Comparison of ENCODE assay signal across 8 mouse cellular contexts in genomic region chr7:80026118-80026989, GRCm38 (mm10). TPM values are rescaled to one million over a fixed set of nuclear protein-coding genes. Genes with fewer than 3 reads are reported as not detected.
DNase-seq lines count a peak whose midpoint lies in the region; ATAC-seq and TF ChIP-seq lines count a peak whose summit lies in the region.

No protein-coding gene starts in this region.

- no peaks in the 10 kb centered on the region for H3K27me3 ChIP-seq in intestine, postnatal 0 days (replicated peaks; ENCODE audit: control insufficient read depth, insufficient read depth, low read length)
- H3K27me3 ChIP-seq in liver, adult 2 months (ENCODE audit: control insufficient read depth, insufficient read depth, low read length), result no peaks in the 10 kb centered on the region

- peak; percentile 40 to 57 for DNase-seq in spleen, adult 18-20 months
- DNase-seq in spleen, postnatal 4 days (ENCODE audit: low spot score in 2 of 2), result no peak
- peak; percentile 75 to 78 for DNase-seq in cerebellum, postnatal 10 days
- peak; percentile 53 for DNase-seq in gastrocnemius, postnatal 10 days
- DNase-seq in liver, adult 2 months (ENCODE audit: extremely low read depth, low read depth, low spot score), result peak; percentile 36
- DNase-seq in neural tube, embryonic 10.5 days (ENCODE audit: extremely low spot score, low spot score), result peak; percentile 77
- DNase-seq in thymus, postnatal 0 days (ENCODE audit: low spot score), result peak; percentile 61

- H3K9me3 ChIP-seq in intestine, postnatal 0 days (ENCODE audit: control insufficient read depth), result no peaks in the 10 kb centered on the region

- peak; percentile 18; the same call in 1 of the 2 replicates for ATAC-seq in intestine, postnatal 0 days

- 0 out of 2 replicates have a peak, but pooled peaks cover 4% of the 10 kb centered on the region for H3K4me1 ChIP-seq in intestine, postnatal 0 days (replicated peaks; ENCODE audit: control insufficient read depth, insufficient read depth, low read length)
- peaks cover 20% of the 10 kb centered on the region for H3K4me1 ChIP-seq in liver, adult 2 months (ENCODE audit: control insufficient read depth, insufficient read depth, low read length)

- peak overlapping the region; percentile 99 for H3K27ac ChIP-seq in intestine, postnatal 0 days (ENCODE audit: low read depth, low read length)
- peak overlapping the region; percentile 100 for H3K27ac ChIP-seq in liver, adult 2 months (replicated peaks; ENCODE audit: insufficient read depth, low read depth, low read length)

- no peak for TF ChIP-seq POLR2A in liver, adult 2 months (IDR thresholded peaks at IDR 0.05; ENCODE audit: extremely low read depth, insufficient read depth, low read length)

- peaks cover 19% of the 10 kb centered on the region; the same call in 1 of the 2 replicates for H3K79me2 ChIP-seq in liver, adult 2 months (ENCODE audit: control insufficient read depth, insufficient read depth, low read length)

- no peaks in the 10 kb centered on the region for H3K36me3 ChIP-seq in intestine, postnatal 0 days (ENCODE audit: control insufficient read depth, insufficient read depth)
- H3K36me3 ChIP-seq in liver, adult 2 months (ENCODE audit: control insufficient read depth, insufficient read depth, low read length), result no peaks in the 10 kb centered on the region

- peak overlapping the region; percentile 94 for H3K9ac ChIP-seq in intestine, postnatal 0 days (ENCODE audit: low read depth, low read length)
- peak overlapping the region; percentile 100 for H3K9ac ChIP-seq in liver, adult 2 months (ENCODE audit: low read depth, low read length)

- WGBS in intestine, postnatal 0 days, result 0% methylated on average over 17 of the region's 59 CpGs
- WGBS in liver, adult 2 months, result 2% methylated on average over 44 of the region's 59 CpGs

- H3K4me2 ChIP-seq in intestine, postnatal 0 days (replicated peaks; ENCODE audit: low read depth), result peak overlapping the region; percentile 92

- peak overlapping the region; percentile 90 for H3K4me3 ChIP-seq in intestine, postnatal 0 days (ENCODE audit: low read depth, low read length)
- peak overlapping the region; percentile 92 for H3K4me3 ChIP-seq in liver, adult 2 months (ENCODE audit: insufficient read depth, low read depth, low read length)

- no peak for TF ChIP-seq CTCF in intestine, postnatal 0 days (IDR thresholded peaks at IDR 0.05; ENCODE audit: low read depth)
- TF ChIP-seq CTCF in liver, adult 2 months (IDR thresholded peaks at IDR 0.05; ENCODE audit: low read depth, low read length), result no peak

RNA-seq across cellular contexts. Expression of gene Zfp710, which starts 1.7 kb away (rescaled TPM):
- 10 to 100 TPM; 14.2 to 16.7 TPM for total RNA-seq in gastrocnemius, postnatal 10 days (2021)
- 8.5 and 9.4 TPM in 2 replicates for polyA plus RNA-seq in intestine, postnatal 0 days (2015; fragmentation: Nextera tagmentation; extraction: Ambion mirVana)
- 5.4 and 5.6 TPM in 2 replicates for total RNA-seq in liver, adult 2 months (2014; rRNA removed)
- polyA plus RNA-seq in liver, adult 2 months (2012; rRNA removed), result 9.7 and 12.7 TPM in 2 replicates
- 6.5 and 7.3 TPM in 2 replicates for polyA plus RNA-seq in thymus, postnatal 0 days (2015; fragmentation: Nextera tagmentation; extraction: Ambion mirVana)

Comparison
In these comparisons a context has a peak if more than half of its experiments do, and no peak if none do; other contexts are left out.
1. DNase-seq: peak in spleen, adult 18-20 months (2 of 2), cerebellum, postnatal 10 days (2 of 2), gastrocnemius, postnatal 10 days (single experiment), liver, adult 2 months (single experiment), neural tube, embryonic 10.5 days (single experiment) and thymus, postnatal 0 days (single experiment); none in spleen, postnatal 4 days (0 of 2).